Comparison of ENCODE assay signal across 11 mouse cellular contexts in the genomic region with DNA sequence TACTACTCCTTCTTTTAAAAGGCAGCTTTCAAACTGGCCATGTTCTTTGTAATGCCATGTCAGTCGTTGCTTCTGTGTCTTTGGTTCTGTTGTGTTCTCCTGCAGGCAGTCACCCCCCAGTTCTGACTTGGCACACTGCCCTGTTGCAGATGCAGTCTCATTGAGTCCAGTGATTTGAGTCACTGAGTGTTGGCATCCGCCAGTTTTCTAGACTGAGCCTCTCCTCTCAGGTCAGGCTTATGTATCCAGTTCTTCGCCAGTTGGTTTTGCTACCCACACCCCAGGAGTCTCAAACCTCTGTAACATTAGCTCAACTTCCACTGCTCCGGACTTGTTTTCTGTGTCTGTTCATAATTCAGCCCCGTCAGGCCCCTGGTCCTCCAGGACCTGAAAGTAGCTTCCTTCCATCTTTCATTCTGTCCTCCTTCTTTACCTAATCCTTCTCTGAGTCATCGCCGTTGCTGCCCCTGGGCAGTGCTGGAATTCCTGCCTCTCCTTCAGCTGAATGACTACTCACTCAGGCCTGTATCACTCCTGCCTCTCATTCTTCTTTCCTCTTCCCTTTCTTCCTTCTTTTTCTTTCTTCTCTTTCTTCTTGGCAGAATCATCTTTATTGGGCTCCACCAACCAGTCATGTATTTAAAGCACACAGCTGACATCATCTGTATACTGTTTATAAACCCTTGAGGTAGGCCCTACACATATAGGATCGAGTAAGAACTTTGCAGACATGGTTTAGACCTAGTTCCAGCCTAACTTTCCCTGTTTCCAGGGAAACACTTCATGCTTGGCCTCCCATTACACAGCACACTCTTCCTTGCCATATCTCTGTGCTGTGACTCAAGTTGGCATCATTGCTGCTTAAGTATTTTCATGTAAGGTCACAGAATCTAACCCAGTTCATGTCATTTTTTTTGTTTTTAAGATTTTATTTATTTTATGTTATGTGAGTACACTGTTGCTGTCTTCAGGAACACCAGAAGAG. TPM values are rescaled to one million over a fixed set of nuclear protein-coding genes. Genes with fewer than 3 reads are reported as not detected.
DNase-seq lines count a peak whose midpoint lies in the region; ATAC-seq and TF ChIP-seq lines count a peak whose summit lies in the region.
"Had no signal": no experiment of that assay in that cellular context is flagged by ENCODE, and none has a peak within 500 bp of the region (broad histone marks: within the 10 kb centered on the region; RNA-seq: fewer than 3 reads in every experiment).

No protein-coding gene starts in this region.

- 0 out of 4 replicates have a peak overlapping the region, but pooled peaks of 1 of the 2 experiments have one; percentile 24 for H3K27ac ChIP-seq in heart, embryonic 14.5 days (replicated peaks in 1 of 2; ENCODE audit: control insufficient read depth in 1 of 2, insufficient read depth in 1 of 2, low read depth in 2 of 2, low read length in 2 of 2)
- no peak overlapping the region for H3K27ac ChIP-seq in heart, embryonic 10.5 days
- 0 out of 2 replicates have a peak overlapping the region, but pooled peaks have one; percentile 2 for H3K27ac ChIP-seq in neural tube, embryonic 14.5 days (ENCODE audit: low read depth, low read length)
- H3K27ac ChIP-seq in cerebellum, adult 2 months (ENCODE audit: insufficient read depth, low read length): no peak overlapping the region
- H3K27ac ChIP-seq: limb, embryonic 12.5 days had no signal

- DNase-seq in heart, embryonic 10.5 days (ENCODE audit: low spot score): no peak
- no peak for DNase-seq in neural tube, embryonic 10.5 days (ENCODE audit: extremely low spot score, low spot score)
- DNase-seq in cerebellum, adult 2 months: peak; percentile 33 to 41
- peak; percentile 44 for DNase-seq in right cerebral cortex, postnatal 4 days
- no peak for DNase-seq in kidney, adult 9 months
- no peak for DNase-seq in B cell, adult 2 months
- DNase-seq: gastrocnemius, postnatal 36 days; kidney, postnatal 14 days had no signal

- H3K9me3 ChIP-seq in heart, embryonic 14.5 days (ENCODE audit: control insufficient read depth, low read length): no peaks in the 10 kb centered on the region
- H3K9me3 ChIP-seq in heart, embryonic 10.5 days: no peaks in the 10 kb centered on the region
- H3K9me3 ChIP-seq in neural tube, embryonic 14.5 days (ENCODE audit: control insufficient read depth, low read length): no peaks in the 10 kb centered on the region
- H3K9me3 ChIP-seq: limb, embryonic 12.5 days had no signal

- peaks cover 8 to 15% of the 10 kb centered on the region in 2 experiments for H3K4me1 ChIP-seq in heart, embryonic 14.5 days (ENCODE audit: control insufficient read depth in 2 of 2, insufficient read depth in 2 of 2, low read length in 2 of 2)
- H3K4me1 ChIP-seq in heart, embryonic 10.5 days: peaks cover 7% of the 10 kb centered on the region
- H3K4me1 ChIP-seq in neural tube, embryonic 14.5 days (ENCODE audit: control insufficient read depth, insufficient read depth, low read length): no peaks in the 10 kb centered on the region
- H3K4me1 ChIP-seq in cerebellum, adult 2 months (ENCODE audit: control insufficient read depth, insufficient read depth, low read length): no peaks in the 10 kb centered on the region; the same call in 1 of the 2 replicates
- H3K4me1 ChIP-seq: limb, embryonic 12.5 days had no signal

- no peak overlapping the region for H3K4me3 ChIP-seq in heart, embryonic 14.5 days (ENCODE audit: control insufficient read depth in 1 of 2, insufficient read depth in 1 of 2, low read depth in 1 of 2, low read length in 2 of 2)
- H3K4me3 ChIP-seq in heart, embryonic 10.5 days: no peak overlapping the region
- no peak overlapping the region for H3K4me3 ChIP-seq in neural tube, embryonic 14.5 days (ENCODE audit: low read depth, low read length)
- H3K4me3 ChIP-seq in cerebellum, adult 2 months (replicated peaks; ENCODE audit: insufficient read depth, low read depth, low read length): no peak overlapping the region
- H3K4me3 ChIP-seq: limb, embryonic 12.5 days had no signal

- no peak for TF ChIP-seq CTCF in cerebellum, adult 2 months (IDR thresholded peaks at IDR 0.05; ENCODE audit: borderline replicate concordance, insufficient read depth, low read depth, low read length)

- no peaks in the 10 kb centered on the region for H3K27me3 ChIP-seq in heart, embryonic 14.5 days (ENCODE audit: control insufficient read depth, insufficient read depth, low read length)
- no peaks in the 10 kb centered on the region for H3K27me3 ChIP-seq in heart, embryonic 10.5 days (ENCODE audit: insufficient read depth, poor library complexity, severe bottlenecking)
- H3K27me3 ChIP-seq in neural tube, embryonic 14.5 days (ENCODE audit: control insufficient read depth, insufficient read depth, low read length): no peaks in the 10 kb centered on the region
- H3K27me3 ChIP-seq in cerebellum, adult 2 months (ENCODE audit: control insufficient read depth, insufficient read depth, low read length): no peaks in the 10 kb centered on the region
- H3K27me3 ChIP-seq: limb, embryonic 12.5 days had no signal

- H3K9ac ChIP-seq in heart, embryonic 14.5 days (ENCODE audit: low read length): 0 out of 2 replicates have a peak overlapping the region, but pooled peaks have one; percentile 2
- no peak overlapping the region for H3K9ac ChIP-seq in neural tube, embryonic 14.5 days (replicated peaks; ENCODE audit: low read depth, low read length)
- H3K9ac ChIP-seq: limb, embryonic 12.5 days had no signal

- 57% methylated on average over 8 of the region's 8 CpGs for WGBS in heart, embryonic 14.5 days
- WGBS in heart, embryonic 10.5 days: 80% methylated on average over 8 of the region's 8 CpGs
- WGBS in neural tube, embryonic 14.5 days: 84% methylated on average over 8 of the region's 8 CpGs
- 53% methylated on average over 8 of the region's 8 CpGs for WGBS in cerebellum, adult 2 months

- TF ChIP-seq POLR2A in cerebellum, adult 2 months (IDR thresholded peaks at IDR 0.05; ENCODE audit: borderline replicate concordance, insufficient read depth, low read length): no peak

- peaks cover 26% of the 10 kb centered on the region for H3K36me3 ChIP-seq in heart, embryonic 14.5 days (ENCODE audit: control insufficient read depth, insufficient read depth, low read length)
- peaks cover 31% of the 10 kb centered on the region for H3K36me3 ChIP-seq in heart, embryonic 10.5 days
- peaks cover 22% of the 10 kb centered on the region for H3K36me3 ChIP-seq in neural tube, embryonic 14.5 days (ENCODE audit: control insufficient read depth, insufficient read depth, low read length)

- peak; percentile 43; the same call in 1 of the 2 replicates for ATAC-seq in heart, embryonic 14.5 days (ENCODE audit: insufficient number of reproducible peaks, insufficient read depth, low FRiP score, low read depth)
- no peak for ATAC-seq in neural tube, embryonic 14.5 days (ENCODE audit: low read depth)

- H3K4me2 ChIP-seq in heart, embryonic 14.5 days (ENCODE audit: low read length): 0 out of 2 replicates have a peak overlapping the region, but pooled peaks have one; percentile 11
- no peak overlapping the region for H3K4me2 ChIP-seq in neural tube, embryonic 14.5 days (ENCODE audit: low read depth, low read length)
- H3K4me2 ChIP-seq: limb, embryonic 12.5 days had no signal

RNA-seq across cellular contexts. Expression of gene Marveld3, which starts 41.3 kb away (rescaled TPM):
- 0.12 and 0.51 TPM in 2 replicates for polyA plus RNA-seq in heart, embryonic 14.5 days (2014; fragmentation: Nextera tagmentation; extraction: Ambion mirVana)
- polyA plus RNA-seq in heart, embryonic 10.5 days (2016; fragmentation: Nextera tagmentation; extraction: Ambion mirVana): 0.10 and 0.68 TPM in 2 replicates
- 1.0 and 1.1 TPM in 2 replicates for polyA plus RNA-seq in neural tube, embryonic 14.5 days (2014; fragmentation: Nextera tagmentation; extraction: Ambion mirVana)
- 0.21 and 0.33 TPM in 2 replicates for polyA plus RNA-seq in cerebellum, adult 2 months (2012; rRNA removed)

RNA-seq across cellular contexts. Expression of gene Phlpp2, which starts 52.4 kb away (rescaled TPM):
- 1.9 and 2.0 TPM in 2 replicates for polyA plus RNA-seq in heart, embryonic 14.5 days (2014; fragmentation: Nextera tagmentation; extraction: Ambion mirVana)
- 1.6 and 2.2 TPM in 2 replicates for polyA plus RNA-seq in heart, embryonic 10.5 days (2016; fragmentation: Nextera tagmentation; extraction: Ambion mirVana)
- polyA plus RNA-seq in neural tube, embryonic 14.5 days (2014; fragmentation: Nextera tagmentation; extraction: Ambion mirVana): 5.2 and 7.7 TPM in 2 replicates
- 19.2 TPM in 2 replicates for polyA plus RNA-seq in cerebellum, adult 2 months (2012; rRNA removed)

Comparison
In these comparisons a context has a peak if more than half of its experiments do, and no peak if none do; other contexts are left out.
1. DNase-seq: peak in cerebellum, adult 2 months (2 of 2) and right cerebral cortex, postnatal 4 days (single experiment); none in heart, embryonic 10.5 days (single experiment), neural tube, embryonic 10.5 days (single experiment), kidney, adult 9 months (single experiment) and B cell, adult 2 months (0 of 2).